Mouse (Mus musculus) kidney, embryonic 16.5 days (tissue): Measurements from ENCODE around the gene Dguok. TPM values are rescaled to one million over a fixed set of nuclear protein-coding genes. Genes with fewer than 3 reads are reported as not detected.
A peak's percentile ranks its signal among the peaks of the same experiment; 100 is the strongest.

Experiments used
- ATAC-seq: fragments of 200-750 bp; cut with Nextera tagmentation; 2 replicates; pipeline ENCODE4 v1.8.0; 2017; ENCODE audit warnings: moderate TSS enrichment; ENCODE audit not compliant: low FRiP score, low TSS enrichment
- H3K27ac ChIP-seq: fragments of 300-500 bp; sonication (generic); 2 replicates; pipeline ENCODE4 v1.5.1; 2014; ENCODE audit warnings: low read length
- H3K27me3 ChIP-seq: fragments of 300-500 bp; sonication (generic); 2 replicates; pipeline ENCODE4 v1.6.1; 2014; ENCODE audit warnings: low read length, control low read depth, mixed read lengths; ENCODE audit not compliant: insufficient read depth
- H3K36me3 ChIP-seq: fragments of 300-500 bp; sonication (generic); 2 replicates; pipeline ENCODE4 v1.6.1; 2014; ENCODE audit warnings: low read length, control low read depth, mixed read lengths; ENCODE audit not compliant: insufficient read depth
- H3K4me1 ChIP-seq: fragments of 300-500 bp; sonication (generic); 2 replicates; pipeline ENCODE4 v1.6.1; 2014; ENCODE audit warnings: low read length, control low read depth, mixed read lengths; ENCODE audit not compliant: insufficient read depth
- H3K4me2 ChIP-seq: fragments of 300-500 bp; sonication (generic); replicated peaks from 2 replicates; pipeline ENCODE4 v1.6.1; 2014; ENCODE audit warnings: low read depth, low read length
- H3K4me3 ChIP-seq: fragments of 300-500 bp; sonication (generic); 2 replicates; pipeline ENCODE4 v1.5.1; 2014; ENCODE audit warnings: mild to moderate bottlenecking, low read length
- H3K9ac ChIP-seq: fragments of 300-500 bp; sonication (generic); replicated peaks from 2 replicates; pipeline ENCODE4 v1.6.1; 2014; ENCODE audit warnings: low read length
- H3K9me3 ChIP-seq: fragments of 300-500 bp; sonication (generic); 2 replicates; pipeline ENCODE4 v1.6.1; 2016; ENCODE audit warnings: low read length, control low read depth
- WGBS: fragments of 180-500 bp; shearing (Covaris S2); extraction: QIAGEN DNeasy Blood & Tissue Kit; methylation state at CpG from one replicate; pipeline ENCODE4 v1.1.7; 2014; 5-methylcytosine and 5-hydroxymethylcytosine counted together
- polyA plus RNA-seq: library from polyadenylated mRNA; unstranded; fragments of >200 nt; fragmentation: Nextera tagmentation; extraction: Ambion mirVana; gene quantifications from 2 replicates; pipeline ENCODE4 v1.2.1, GENCODE M21; 2015

The Dguok gene
- polyA plus RNA-seq, 1 experiment from 2014 or later = 95.8 TPM

DNA sequence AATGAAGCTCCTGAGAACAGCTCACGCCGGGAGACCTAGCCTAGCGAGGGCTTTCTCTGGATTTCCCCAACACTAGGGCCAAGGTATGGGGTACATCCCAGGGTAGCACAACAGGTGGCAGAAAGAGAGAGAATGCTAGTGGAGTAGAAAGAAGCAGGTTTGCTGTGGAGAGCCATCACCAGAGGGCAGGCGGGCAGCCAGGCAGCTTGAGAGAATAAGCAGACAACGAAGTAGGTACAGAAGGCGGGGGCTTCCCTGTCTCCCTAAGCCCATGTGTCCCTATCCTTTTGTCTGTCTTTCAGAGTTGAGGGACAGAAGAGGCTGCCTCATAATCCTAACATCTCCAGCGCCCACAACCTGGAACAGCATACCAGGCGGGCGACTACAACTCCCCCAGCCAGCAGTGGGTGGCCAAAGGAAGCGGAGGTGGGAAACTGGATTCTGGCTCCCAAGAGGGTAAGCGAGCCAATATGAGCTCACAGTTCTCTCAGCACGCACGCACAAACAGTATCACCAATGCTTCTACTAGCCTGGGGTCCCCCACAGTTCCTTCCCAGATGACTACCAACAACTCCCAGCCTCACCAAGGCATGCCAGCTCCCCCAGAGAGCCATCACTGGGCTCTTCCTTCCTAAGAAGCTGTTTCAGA, 67.5 kb downstream of the Dguok start:
- H3K9ac ChIP-seq = peak overlapping the region; percentile 77
- H3K27me3 ChIP-seq = no peaks in the 10 kb centered on the region
- peaks cover 65% of the 10 kb centered on the region for H3K4me1 ChIP-seq
- ATAC-seq = no peak
- peaks cover 16% of the 10 kb centered on the region; the same call in 1 of the 2 replicates for H3K36me3 ChIP-seq
- peak overlapping the region; percentile 73 for H3K4me2 ChIP-seq
- 82% methylated on average over 13 of the region's 13 CpGs for WGBS
- no peak overlapping the region for H3K27ac ChIP-seq
- H3K4me3 ChIP-seq = peak overlapping the region; percentile 77
- H3K9me3 ChIP-seq = no peaks in the 10 kb centered on the region

DNA sequence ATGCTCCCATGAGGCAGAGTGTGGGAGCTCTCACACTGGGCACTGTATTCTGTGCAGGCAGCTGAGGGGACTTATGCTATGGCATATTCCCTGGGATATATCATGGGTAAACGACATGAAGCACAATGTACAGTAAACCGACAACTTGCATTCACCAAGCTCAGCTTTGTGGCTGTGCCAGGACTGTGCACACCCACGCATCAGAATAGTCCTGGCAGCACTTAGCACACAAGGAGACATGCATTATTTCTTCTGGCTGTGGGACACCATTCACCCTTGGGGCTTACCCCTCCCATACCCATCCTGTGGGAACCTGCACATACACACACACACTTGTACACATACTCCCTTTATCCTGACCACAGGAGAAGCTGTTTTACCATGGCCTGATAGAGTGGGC, 68.2 kb downstream of the Dguok start:
- Histone ChIP-seq H3K4me2 (peak overlapping the region; percentile 73; the same call in 1 of the 2 replicates), H3K9ac (no peak overlapping the region), H3K4me3 (0 out of 2 replicates have a peak overlapping the region, but pooled peaks have one; percentile 77), H3K9me3 (no peaks in the 10 kb centered on the region), H3K36me3 (peaks cover 16% of the 10 kb centered on the region; the same call in 1 of the 2 replicates), H3K27ac (no peak overlapping the region), H3K27me3 (no peaks in the 10 kb centered on the region), H3K4me1 (peaks cover 65% of the 10 kb centered on the region)
- WGBS = 79% methylated on average over 3 of the region's 3 CpGs
- ATAC-seq = no peak

DNA sequence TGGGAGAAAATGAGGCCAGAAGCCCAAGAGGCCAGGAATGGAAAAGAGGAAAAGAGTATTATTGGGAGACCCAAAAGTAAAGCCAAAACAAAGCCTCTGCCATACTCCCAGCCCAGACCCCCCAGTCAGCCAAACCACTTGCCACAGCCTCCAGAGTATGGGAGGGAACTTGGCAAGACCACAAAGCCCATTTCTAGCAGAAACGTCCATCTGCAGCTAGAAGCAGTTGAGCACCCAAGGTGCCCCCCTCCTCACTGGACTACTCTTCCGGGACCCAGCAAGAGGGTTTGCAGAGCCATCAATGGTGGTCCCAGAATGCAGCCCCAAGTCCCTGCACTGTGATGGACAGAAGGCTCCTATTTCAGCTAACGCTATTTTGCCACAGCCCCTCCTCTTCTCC, 69.0 kb downstream of the Dguok start:
- Histone ChIP-seq H3K9me3 (no peaks in the 10 kb centered on the region), H3K9ac (no peak overlapping the region), H3K4me1 (peaks cover 65% of the 10 kb centered on the region), H3K36me3 (peaks cover 19% of the 10 kb centered on the region; the same call in 1 of the 2 replicates), H3K27me3 (no peaks in the 10 kb centered on the region), H3K4me2 (no peak overlapping the region), H3K27ac (no peak overlapping the region), H3K4me3 (no peak overlapping the region)
- no peak for ATAC-seq
- WGBS = 53% methylated on average over 3 of the region's 3 CpGs

DNA sequence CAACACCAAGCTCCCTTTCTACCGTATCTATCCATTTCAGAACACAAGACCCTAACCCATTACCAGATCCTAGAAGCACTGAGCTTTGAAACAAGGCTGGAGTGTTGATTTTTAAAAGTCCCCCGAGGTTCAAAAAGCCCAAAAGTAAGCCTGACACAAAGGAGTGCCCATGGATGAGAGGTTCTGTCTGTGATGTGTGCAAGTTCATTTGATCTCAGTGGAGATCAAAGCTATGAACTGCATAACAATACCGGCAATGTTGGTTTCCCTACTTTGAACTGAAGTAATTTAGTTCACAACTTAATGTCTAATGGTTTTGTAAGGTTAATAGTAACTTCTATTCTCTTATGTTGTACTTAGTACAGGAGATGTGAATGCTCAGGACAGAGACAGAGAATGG, 69.5 kb downstream of the Dguok start:
- no peaks in the 10 kb centered on the region for H3K27me3 ChIP-seq
- no peaks in the 10 kb centered on the region for H3K9me3 ChIP-seq
- no peak overlapping the region for H3K4me3 ChIP-seq
- H3K9ac ChIP-seq = no peak overlapping the region
- no peak overlapping the region for H3K4me2 ChIP-seq
- peaks cover 64% of the 10 kb centered on the region for H3K4me1 ChIP-seq
- WGBS = 72% methylated on average over 3 of the region's 3 CpGs
- H3K27ac ChIP-seq = no peak overlapping the region
- H3K36me3 ChIP-seq = peaks cover 22% of the 10 kb centered on the region; the same call in 1 of the 2 replicates
- no peak for ATAC-seq

DNA sequence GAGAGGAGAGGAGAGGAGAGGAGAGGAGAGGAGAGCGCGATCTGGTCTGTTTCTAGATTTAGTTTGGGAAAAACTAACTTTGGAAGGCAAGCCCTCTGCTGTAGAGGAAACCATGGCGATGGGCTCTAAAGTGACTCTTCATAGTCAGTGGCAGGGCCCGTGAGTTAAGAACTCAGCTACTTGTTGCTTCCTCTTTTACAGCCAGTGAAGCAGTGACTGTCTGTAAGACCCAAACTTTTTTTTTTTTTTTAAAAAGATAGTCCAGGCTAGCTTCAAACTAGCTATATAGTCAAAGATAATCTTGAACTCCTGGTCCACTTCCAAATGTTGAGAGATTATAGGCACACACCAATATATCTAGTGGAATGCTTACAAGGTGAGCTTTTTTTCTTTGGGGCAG, 70.2 kb downstream of the Dguok start:
- H3K4me1 ChIP-seq = peaks cover 62% of the 10 kb centered on the region
- no peak overlapping the region for H3K27ac ChIP-seq
- no peaks in the 10 kb centered on the region for H3K9me3 ChIP-seq
- no peaks in the 10 kb centered on the region for H3K27me3 ChIP-seq
- no peak overlapping the region for H3K9ac ChIP-seq
- no peak for ATAC-seq
- H3K36me3 ChIP-seq = peaks cover 22% of the 10 kb centered on the region; the same call in 1 of the 2 replicates
- H3K4me3 ChIP-seq = no peak overlapping the region
- WGBS = 75% methylated on average over 4 of the region's 4 CpGs
- no peak overlapping the region for H3K4me2 ChIP-seq

DNA sequence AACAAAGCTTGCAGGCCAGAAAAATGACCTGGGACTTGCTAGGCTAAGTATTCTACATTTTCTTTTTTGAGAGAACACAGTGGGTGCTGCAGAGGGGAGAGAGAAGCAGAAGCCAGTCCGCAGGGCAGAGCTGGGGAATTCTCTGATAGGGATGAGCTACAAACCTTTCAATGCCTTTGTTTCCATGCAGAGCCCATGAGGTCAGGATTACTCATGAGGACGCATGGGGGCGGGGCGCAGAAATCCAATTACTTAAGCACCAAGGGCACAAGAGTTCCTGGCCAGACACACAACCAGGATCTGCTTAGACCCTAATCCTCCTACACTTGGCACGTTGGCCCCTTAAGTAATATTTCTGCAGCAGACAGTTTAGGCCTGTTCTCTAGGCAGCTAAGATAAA, 71.6 kb downstream of the Dguok start:
- H3K9me3 ChIP-seq = no peaks in the 10 kb centered on the region
- H3K9ac ChIP-seq = no peak overlapping the region
- WGBS = 50% methylated on average over 5 of the region's 5 CpGs
- H3K4me3 ChIP-seq = no peak overlapping the region
- no peaks in the 10 kb centered on the region for H3K27me3 ChIP-seq
- peaks cover 22% of the 10 kb centered on the region; the same call in 1 of the 2 replicates for H3K36me3 ChIP-seq
- peaks cover 57% of the 10 kb centered on the region for H3K4me1 ChIP-seq
- H3K4me2 ChIP-seq = no peak overlapping the region
- no peak overlapping the region for H3K27ac ChIP-seq
- ATAC-seq = no peak

DNA sequence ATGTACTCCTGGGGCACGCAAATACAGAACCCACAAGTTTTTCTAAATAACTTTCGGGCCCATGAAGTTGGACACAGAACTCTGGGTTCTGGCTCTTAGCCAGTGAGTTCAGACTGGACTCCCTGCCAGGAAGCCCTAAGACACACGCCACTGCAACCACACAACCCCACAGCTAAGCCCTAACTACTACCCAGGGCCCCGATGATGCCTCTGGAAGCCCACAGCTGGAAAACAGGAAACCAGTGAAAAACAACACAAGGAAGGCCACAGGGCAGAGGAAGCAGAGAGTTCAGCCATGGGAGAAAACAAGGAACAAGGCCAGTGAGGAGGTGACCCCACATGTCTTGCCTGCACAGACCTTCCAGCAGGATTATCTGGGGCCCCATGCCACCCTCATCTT, 73.2 kb downstream of the Dguok start:
- no peak for ATAC-seq
- H3K36me3 ChIP-seq = peaks cover 17% of the 10 kb centered on the region; the same call in 1 of the 2 replicates
- H3K27ac ChIP-seq = no peak overlapping the region
- H3K27me3 ChIP-seq = no peaks in the 10 kb centered on the region
- H3K4me2 ChIP-seq = no peak overlapping the region
- peaks cover 47% of the 10 kb centered on the region for H3K4me1 ChIP-seq
- H3K4me3 ChIP-seq = no peak overlapping the region
- H3K9ac ChIP-seq = no peak overlapping the region
- WGBS = 80% methylated on average over 4 of the region's 4 CpGs
- H3K9me3 ChIP-seq = no peaks in the 10 kb centered on the region

DNA sequence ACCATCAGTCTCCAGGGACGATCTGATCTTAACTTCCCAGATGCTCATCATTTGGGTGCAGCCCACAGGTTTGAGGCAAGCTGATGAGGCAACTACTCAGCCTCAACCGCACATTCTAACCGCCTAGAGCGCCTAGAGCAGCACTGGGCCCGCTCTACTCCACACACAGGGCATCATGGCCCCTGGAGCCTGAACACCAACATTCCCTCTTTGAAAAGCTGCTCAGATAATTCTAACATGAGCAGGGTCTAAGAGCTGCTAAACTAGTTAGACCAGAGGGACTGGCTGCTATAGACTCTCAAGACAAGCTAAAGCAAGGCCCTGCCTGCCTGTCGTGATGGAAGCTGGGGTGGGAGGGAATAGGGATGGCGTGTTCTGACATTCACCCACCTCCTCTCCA, 73.8 kb downstream of the Dguok start:
- Histone ChIP-seq H3K27me3 (no peaks in the 10 kb centered on the region), H3K9ac (no peak overlapping the region), H3K9me3 (no peaks in the 10 kb centered on the region), H3K27ac (no peak overlapping the region), H3K4me3 (no peak overlapping the region), H3K4me2 (no peak overlapping the region), H3K4me1 (peaks cover 47% of the 10 kb centered on the region), H3K36me3 (peaks cover 11% of the 10 kb centered on the region; the same call in 1 of the 2 replicates)
- 77% methylated on average over 7 of the region's 7 CpGs for WGBS
- ATAC-seq = no peak

Other genes with a start within 250 kb of the Dguok start
- gene Mthfd2, start 181.1 kb downstream of the Dguok start, polyA plus RNA-seq = 38.5 and 40.5 TPM in 2 replicates
- gene Mob1a, start 181.0 kb downstream of the Dguok start, polyA plus RNA-seq = 70.0 and 73.8 TPM in 2 replicates
- 136 and 142 TPM in 2 replicates for gene Bola3, start 157.8 kb downstream of the Dguok start, polyA plus RNA-seq
- 48.9 and 65.3 TPM in 2 replicates for gene Tet3, start 47.9 kb downstream of the Dguok start, polyA plus RNA-seq
- 21.2 and 182 TPM in 2 replicates for gene Actg2, start 29.3 kb upstream of the Dguok start, polyA plus RNA-seq
- gene Stambp, start 65.8 kb upstream of the Dguok start, polyA plus RNA-seq = 28.5 and 29.4 TPM in 2 replicates
- gene Clec4f, start 149.2 kb upstream of the Dguok start, polyA plus RNA-seq = 0.07 TPM in 1 of 2 replicates, not detected in the other
- not detected in 2 replicates for gene Cd207, start 170.9 kb upstream of the Dguok start, polyA plus RNA-seq
- not detected in 2 replicates for gene Vax2, start 204.3 kb upstream of the Dguok start, polyA plus RNA-seq
- 14.1 and 15.8 TPM in 2 replicates for gene Atp6v1b1, start 236.0 kb upstream of the Dguok start, polyA plus RNA-seq